Mouse (Mus musculus) ZHBTc4 (cell line): Measurements from ENCODE around the gene Dis3.
A peak's percentile ranks its signal among the peaks of the same experiment; 100 is the strongest.

Experiments
- DNase-seq: peaks from one replicate; pipeline ENCODE4 v3.0.0-alpha.2; 2011; ENCODE audit warnings: low read depth, low spot score

Dis3 gene

DNA sequence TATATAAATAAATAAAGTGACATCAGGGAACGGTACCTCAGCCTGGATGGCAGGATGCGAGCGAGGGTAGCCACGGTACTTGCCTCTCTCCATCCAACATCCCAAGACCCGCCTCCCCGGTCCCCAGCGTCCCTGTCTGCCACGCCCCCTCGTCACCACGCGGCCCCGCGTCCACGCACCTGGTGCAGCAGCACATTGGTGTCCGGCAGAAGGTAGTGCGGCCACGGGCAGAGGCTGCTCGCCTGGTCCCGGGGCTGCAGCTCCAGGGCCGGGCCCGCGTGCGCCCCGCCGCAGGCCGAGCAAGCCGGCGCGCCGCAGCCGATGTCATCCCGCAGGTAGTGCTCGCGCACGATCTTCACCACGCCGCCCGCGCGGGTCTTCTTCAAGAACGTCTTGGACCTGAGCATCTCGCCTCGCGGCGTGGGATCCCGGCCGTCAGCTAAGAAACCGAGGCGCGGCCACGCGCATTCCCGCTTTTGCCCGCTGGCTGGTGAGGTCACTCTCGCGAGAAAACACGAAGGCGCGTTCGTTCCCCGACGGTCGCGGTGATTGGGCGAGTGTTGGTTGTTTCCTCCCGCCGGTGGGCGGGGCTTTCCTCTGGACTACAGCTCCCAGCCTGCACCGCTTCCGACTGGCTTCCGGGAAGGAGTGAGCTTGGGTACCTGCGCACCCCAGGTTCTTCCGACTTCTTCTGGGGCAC is at the start of gene Dis3, which contains the start of gene Pibf1:
Gene Dis3 (minus strand): TSS at position 504 of the 700 bp plus-strand sequence.
Gene Pibf1 (plus strand): TSS at position 158 of the 700 bp plus-strand sequence.
- DNase-seq = peak; percentile 100

DNA sequence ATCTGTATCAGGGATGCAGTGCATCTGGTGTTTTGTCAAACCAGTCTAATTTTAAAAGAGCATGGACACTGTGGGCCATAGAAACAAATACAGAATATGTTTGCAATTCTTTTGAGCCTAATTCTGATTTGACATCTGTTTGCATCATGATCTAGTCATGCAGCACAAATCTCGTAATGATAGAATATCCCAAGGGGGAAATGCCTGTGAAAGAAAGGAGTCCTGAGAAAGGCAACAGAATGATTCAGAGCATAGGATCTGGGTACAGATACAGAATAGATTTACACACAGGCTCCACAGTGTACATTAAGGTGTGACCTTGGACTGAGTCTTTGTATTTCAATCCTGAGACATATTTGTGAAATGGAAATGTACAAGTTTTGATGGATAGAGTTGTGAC is 47.3 kb upstream of the Dis3 start:
- DNase-seq = no peak

DNA sequence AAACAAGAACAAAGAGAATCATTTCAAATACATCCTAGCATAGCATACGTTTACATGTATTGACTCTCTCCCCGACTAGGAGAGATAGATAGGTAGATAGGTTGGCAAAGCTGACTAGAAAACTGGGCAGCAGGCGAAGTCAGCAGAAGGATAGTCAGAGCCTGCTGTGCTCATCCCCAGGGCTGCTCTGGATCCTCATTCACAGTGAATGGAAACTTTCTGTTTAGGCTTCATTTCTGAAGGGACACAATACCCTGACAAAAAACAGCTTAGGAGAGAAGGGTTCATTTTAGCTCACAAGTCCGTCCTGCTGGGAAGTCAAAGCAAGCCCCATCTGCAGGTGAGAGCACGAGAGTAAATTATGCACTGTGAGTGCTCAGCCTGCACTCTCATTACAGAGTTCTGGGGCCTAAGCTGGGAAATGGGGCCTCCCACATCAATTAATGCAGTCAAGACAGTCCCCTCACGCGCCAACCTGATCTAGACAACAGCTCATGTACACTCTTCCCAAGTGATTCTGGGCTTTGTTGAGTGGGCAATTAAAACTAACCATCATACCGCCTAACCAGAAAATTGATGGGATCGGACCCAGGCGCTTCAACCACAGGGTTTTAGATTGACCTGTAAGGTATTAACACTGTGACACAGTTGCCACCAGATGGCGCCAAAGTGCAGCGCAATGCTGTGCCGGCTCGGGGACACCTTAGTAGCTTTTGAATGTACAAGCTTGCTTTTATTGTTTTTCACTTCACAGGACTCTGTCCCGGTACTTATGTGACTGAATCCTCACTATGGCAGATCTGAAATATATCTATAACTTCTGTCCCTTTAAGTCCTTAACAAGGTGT is 42.4 kb upstream of the Dis3 start:
- peak; percentile 95 for DNase-seq

DNA sequence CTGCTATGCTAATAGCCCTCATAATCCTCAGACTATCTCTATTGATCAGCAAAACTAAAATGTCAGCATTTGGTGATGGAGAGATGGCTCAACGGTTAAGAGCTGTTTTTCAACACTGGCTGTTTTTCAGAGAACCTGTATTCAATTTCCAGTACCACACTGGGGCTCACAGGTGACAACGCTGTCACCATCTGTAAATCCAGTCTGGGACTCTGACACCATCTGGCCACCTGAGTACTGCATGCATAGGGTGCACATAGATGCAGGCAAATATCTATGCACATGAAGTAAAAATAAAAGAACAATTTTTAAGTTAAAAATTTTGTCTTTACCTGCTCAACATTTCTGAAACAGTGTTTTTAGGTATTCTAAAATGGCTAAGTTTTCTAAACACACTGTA is 40.5 kb upstream of the Dis3 start:
- DNase-seq = no peak

DNA sequence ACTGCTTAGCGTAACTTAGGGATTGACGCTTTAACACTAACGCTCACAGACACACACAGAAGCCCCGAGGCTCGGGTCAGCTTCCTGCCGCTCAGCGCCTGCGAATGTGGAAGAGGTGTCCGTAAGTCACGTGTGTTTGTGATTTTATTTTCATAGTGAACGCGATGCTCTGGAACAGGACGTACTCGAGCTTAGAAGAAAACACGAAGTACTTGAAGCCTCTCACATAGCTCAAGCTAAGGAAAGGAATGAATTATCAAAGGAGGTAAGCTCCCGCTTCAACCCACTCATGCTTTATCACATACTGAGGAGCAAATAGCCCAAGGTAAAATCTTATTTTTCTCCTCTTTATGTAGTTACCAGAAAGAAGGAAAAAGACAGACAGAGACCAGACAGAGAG is 36.7 kb upstream of the Dis3 start:
- no peak for DNase-seq

DNA sequence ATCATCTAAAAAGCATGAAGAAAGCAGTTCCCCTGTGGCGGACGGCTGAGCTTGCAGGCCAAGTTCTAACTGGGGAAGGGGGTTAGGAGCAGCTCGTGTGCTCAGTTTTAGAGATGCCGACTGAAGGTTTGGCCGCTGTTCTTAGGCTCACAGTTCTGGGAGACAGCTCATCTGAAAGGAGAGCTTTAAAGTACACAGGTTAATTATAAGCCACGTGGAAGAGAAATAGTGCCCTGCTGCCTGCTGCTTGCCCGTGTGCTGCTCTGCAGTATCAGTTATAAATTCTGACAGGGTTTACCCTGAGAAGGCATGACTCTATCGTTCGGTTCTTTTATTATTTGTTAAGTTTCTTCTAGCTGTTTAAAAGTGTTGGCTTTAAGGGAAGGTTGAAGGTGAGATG is 36.2 kb upstream of the Dis3 start:
- DNase-seq = no peak

DNA sequence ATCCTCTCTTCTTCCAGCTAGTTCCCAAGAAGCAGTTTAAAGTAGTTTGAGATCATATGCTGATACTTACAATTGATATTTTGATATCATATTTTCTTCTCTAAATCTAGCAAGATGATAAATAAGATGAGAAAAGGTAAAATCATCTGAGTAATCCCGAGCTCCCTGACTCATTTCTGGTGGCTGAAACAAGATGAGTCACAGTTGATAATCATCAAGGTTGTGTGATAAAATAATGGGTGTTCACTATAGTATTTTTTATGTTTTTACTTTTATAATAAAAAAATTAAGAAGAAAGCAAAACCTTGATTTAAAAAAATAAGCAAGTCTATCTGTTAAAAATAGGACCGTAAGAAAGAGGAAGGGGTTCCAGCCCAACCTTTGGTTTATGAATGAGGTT is 34.5 kb upstream of the Dis3 start:
- no peak for DNase-seq

DNA sequence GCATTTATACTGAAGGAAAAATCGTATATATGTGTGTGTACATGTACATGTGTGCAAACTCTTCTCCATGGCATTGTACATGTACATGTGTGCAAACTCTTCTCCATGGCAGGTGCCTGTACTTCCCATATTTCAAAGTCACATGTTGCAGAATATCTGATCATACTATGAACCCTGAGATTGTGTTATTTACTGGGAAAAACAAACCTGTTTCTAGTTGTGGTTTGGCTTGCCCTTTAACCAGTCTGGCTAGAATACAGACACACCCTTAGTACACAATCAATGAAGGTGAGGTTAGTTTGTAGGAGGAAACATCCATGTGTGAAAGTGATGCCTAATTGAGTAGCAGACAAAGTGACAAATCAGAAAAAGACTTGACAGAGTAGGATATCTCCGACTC is 29.5 kb upstream of the Dis3 start:
- no peak for DNase-seq

DNA sequence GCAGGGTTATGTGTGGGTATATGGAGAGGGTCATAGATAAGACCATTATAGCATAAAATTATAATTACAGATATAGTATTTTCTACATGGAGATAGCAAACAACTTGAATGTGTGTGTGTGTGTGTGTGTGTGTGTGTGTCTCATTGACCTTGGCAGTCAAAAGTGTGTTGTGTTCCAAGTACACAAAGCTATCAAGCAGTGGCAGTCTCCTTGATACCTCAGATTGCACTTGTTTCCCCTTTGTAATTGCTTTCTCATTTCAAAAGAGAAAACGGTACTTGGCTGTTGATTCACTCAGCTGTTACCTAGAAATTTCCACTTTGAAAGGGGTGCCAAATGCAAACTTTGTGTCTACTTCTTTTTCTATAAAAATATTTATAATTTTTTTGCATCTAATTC is 27.9 kb upstream of the Dis3 start:
- no peak for DNase-seq

DNA sequence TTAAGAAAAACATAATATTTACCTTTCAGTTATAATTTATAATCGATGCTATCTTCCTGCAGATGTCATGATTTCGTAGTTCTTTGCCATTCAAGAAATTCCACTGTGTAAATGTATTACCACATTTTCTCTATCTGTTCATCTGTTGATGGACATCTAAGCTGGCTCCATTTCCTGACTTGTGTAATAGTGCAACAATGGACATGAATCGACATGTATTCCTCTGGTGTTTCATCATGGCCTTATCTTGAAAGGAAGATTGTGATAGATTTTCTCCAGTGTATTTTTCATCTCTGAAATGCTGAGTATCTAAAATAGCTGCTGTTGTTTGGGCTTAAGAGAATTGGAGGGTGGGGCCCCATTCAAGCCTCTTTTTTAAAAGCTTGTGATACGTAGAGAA is 27.1 kb upstream of the Dis3 start:
- no peak for DNase-seq

DNA sequence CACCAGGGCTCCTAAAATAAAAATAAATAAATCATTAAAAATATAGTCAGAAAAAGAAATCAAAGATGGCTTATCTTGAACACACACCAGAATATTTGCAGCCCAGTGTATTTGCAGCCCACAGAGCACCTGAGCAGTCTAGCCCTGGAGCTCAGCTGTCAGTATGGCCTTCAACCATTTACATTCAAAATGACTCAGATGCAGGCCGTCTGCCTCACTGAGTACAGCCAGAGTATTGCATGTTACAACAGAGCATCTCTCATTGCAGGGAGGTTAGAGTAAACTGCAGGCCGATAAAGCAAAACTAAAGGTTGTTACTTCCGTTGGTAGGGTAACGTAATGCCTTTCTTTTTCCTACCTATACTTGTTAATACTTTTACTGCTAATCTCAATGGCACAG is 24.5 kb upstream of the Dis3 start:
- no peak for DNase-seq

DNA sequence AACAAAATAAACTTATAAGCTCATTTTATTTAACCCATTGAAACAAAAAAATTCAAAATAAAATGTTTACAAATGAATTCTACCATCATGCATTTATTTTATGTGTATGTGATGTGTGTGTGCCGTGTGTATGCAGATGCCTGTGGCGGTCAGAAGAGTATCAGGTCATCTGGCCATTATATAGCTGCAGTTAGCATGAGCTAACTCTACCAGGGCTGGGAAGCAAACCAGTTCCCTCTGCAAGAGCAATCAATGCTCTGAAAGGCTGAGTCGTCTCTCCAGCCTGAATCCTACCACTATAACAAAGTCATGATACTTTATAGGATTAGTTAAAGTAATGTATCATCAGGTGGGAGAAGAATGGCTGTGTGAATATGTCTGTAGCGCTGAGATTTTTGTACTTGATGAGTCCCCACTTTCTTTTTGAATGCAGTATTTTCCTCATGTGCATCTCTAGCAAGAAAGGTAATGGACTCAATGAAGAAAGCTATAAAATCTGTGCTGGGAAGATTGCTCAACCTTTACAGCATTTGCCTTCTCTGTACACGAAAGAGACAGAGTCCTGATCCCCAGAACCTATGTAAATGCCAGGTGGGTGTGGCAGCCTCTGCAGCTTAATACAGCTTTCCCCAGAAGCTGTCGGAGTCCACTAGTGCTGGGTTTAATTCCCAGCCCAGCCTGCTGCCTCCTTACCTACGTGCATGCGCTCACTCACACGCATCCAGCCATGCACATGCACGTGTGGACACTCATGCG is 22.2 kb upstream of the Dis3 start:
- no peak for DNase-seq

DNA sequence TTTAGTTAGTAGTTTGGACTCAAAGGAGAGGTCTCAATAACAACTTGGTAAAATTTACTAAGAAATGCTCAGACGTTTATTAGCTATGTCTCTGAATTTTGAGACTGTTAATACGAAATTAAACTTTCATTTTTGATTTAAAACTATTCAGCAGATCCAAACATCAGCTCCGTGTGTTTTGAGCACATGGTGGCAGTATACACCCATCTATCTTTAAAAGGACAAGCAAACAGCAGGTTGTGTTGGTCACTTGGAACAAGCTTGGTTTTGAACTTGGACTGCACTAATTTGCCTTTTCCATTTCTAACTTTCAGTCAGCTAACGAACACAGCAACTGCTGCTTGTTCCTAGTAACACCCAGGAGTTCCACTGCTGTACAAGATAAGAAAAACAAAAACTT is 18.0 kb upstream of the Dis3 start:
- no peak for DNase-seq

DNA sequence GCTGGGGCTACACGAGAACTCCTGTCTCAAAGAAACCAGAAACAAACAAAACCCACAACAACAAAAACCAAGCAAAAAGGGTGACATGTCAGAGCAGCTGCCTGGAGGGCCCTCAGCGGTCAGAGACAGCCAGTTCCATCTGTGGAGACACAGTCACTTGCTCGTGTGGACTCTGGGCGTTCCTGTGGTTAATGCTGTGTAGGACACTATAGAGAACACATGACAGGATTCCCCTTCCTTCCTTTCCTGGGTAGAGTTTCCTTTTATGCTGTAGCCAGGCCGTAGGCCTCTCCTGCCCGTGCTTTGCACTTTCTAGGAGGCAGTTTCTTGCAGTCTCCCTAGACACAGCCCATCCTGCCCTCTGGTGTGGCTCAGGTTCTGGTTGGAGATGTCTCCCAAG is 9.2 kb upstream of the Dis3 start:
- no peak for DNase-seq

DNA sequence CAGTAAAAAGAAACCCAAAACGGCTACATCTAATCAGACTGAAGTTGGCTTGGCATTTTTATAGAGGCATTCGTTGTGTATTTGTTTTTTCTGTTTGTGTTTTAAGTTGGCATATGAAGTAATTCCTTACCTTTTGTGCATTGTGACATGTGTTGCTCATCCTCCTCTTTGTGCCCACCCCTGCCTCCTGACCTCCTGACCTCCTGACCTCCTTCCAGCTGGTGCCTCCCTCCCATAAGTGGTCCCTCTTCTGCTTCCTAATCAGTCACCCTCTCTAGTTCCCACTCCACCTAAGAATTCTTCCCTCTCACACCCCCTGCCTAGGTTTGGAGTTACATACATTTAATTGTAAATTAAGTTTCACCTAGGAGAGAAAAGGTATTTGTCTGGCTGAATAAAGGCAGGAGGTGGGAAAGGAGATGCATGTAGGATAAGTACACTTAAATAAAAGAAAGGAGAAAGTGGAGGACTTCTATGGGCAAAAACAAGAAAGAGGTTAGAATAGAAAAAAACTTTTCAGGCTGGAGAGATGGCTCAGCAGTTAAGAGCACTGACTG is 8.1 kb upstream of the Dis3 start:
- DNase-seq = peak; percentile 65

DNA sequence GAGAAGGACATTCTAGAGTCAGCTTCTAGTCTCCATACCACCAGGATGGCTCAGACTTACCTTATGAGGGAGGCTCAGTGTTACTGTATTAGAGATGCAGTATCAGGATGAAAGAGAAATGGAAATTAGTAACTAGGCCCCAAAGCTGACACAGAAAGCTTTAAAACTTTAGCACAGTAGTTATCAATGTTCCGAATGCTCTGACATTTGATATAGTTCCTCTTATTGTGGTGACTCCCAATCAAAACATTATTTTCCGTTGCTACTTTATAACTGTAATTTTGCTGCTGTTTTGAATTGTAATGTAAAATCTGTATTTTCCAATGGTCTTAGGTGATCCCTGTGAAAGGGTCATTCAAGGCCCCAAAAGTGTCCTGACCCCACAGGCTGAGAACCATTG is 7.1 kb upstream of the Dis3 start:
- no peak for DNase-seq

DNA sequence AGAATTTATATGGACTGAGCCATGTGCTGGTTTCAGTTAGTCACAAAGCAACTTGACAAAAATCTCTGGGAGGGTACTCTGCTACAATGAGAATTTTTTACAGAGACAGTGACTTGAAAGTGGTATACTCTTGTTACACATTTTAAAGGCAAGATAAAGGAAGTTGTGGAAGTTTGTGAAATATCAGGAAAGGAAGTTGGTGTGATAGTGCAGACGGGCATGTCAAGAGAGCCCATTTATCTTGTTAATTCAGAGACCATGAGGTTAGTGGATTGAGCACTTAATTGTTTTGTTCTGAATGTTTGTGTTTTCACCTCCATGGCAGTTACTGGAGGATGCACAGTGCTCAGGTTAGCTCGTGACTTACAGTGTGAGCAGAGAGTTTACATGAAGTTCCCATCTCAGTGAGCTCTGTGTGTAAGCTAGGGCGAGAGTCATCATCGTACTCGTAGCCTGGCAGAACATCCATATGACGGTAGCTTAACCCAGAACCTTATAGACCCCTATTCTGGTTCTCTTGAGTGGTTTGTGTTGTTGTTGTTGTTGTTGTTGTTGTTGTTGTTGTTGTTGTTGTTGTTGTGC is 5.1 kb upstream of the Dis3 start:
- no peak for DNase-seq

DNA sequence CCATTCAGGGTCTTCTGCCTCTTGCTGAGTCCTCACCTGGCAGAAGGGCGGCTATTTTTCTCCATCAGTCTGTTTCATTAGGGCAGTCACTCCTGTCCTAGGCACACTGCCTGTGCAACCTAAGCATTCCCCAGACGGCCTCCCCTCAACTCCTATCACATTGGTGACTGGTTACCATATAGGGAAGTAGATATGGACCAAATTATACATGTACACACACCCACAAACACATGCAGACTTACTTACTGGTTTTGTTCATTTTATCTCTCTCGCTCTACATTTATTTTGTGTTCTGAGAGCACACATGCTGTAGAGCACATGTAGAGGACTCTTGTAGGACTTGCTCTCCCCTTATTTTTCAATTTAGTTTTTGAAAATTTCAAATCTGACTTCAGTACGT is 3.5 kb upstream of the Dis3 start:
- no peak for DNase-seq

DNA sequence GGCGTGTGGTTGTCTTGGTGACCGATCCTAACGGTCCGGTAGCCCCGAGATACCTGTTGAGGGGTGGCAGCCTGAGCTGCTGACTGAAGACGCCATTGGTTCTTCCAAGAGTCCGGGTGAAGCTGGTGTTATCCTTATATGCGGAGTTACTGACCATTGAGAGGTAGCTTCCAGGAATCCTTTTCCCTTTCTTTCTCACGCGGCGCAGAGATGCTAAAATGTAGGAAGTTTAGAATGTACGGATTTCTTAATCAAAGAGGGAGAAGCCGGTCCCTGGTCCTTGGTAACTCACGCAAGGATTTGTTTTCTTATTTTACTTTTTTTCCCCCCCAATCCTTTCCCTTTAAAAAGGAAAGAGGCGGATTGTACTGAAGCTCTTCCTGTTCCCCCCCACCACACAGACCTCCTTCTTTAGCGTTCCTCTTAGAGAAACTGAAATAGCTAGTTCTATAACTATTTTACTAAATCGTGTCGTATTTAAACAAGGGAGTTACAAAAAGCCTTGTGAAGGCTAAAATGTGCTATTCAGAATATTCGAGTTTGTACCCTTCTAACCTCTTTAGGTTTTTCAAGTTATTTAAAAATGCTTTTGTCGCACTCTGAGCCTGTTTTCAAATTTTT is 507 bp upstream of the Dis3 start:
- no peak for DNase-seq

DNA sequence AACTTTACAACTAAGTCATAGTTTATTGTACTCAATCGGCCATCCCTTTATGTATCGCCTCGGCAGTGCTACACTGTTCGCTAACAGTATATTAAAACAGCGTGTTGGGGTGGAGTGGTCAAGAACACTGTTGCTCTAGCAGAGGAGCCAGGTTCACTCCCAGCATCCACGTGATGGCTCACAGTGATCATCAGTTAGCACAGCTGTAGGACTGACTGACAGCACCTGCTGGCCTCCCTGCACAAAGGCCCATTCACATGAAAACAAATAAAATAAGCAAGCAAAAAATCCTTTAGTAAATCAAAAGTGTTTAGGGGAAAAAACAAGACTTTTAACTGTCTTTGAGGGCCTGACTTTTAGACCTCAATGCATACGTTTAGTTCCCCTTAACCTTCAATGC is 10.6 kb downstream of the Dis3 start:
- DNase-seq = no peak

DNA sequence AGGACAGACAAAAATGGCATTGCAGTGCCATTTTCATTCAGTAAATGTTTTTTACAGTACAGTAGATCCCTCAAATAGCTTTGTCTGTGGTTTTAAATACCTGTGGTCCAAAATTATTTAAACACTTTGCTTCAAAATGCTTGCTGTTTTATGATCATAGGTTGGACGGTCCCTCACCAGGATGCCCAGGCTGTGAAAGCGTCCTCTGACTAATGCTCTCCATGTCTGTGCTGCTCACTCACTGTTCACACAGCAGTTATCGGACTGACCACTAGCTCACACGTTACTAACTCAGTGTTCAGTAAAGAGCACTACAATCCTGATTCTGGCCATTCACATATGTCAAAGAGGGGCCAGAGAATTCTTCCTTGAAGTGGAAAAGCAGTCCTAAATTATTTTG is 28.4 kb downstream of the Dis3 start:
- no peak for DNase-seq
